Mouse (Mus musculus) embryonic facial prominence, embryonic 12.5 days (tissue): ENCODE results near the gene Gm5475. TPM values are rescaled to one million over a fixed set of nuclear protein-coding genes. Genes with fewer than 3 reads are reported as not detected.

Experiments used
- ATAC-seq: fragments of 200-750 bp; cut with Nextera tagmentation; 2 replicates; pipeline ENCODE4 v1.8.0; 2017; ENCODE audit not compliant: insufficient number of reproducible peaks, insufficient read depth, low FRiP score, low TSS enrichment
- H3K27ac ChIP-seq: fragments of 300-500 bp; sonication (generic); 2 replicates; pipeline ENCODE4 v1.5.1; 2016; ENCODE audit warnings: mild to moderate bottlenecking
- H3K27me3 ChIP-seq: fragments of 300-500 bp; sonication (generic); 2 replicates; pipeline ENCODE4 v1.6.1; 2016; ENCODE audit warnings: mild to moderate bottlenecking, moderate library complexity
- H3K36me3 ChIP-seq: fragments of 300-500 bp; sonication (generic); 2 replicates; pipeline ENCODE4 v1.6.1; 2016; ENCODE audit warnings: mild to moderate bottlenecking
- H3K4me1 ChIP-seq: fragments of 300-500 bp; sonication (generic); 2 replicates; pipeline ENCODE4 v1.6.1; 2016
- H3K4me2 ChIP-seq: fragments of 300-500 bp; sonication (generic); replicated peaks from 2 replicates; pipeline ENCODE4 v1.6.1; 2016; ENCODE audit warnings: mild to moderate bottlenecking, moderate library complexity
- H3K4me3 ChIP-seq: fragments of 300-500 bp; sonication (generic); 2 replicates; pipeline ENCODE4 v1.5.1; 2016; ENCODE audit warnings: mild to moderate bottlenecking
- H3K9ac ChIP-seq: fragments of 300-500 bp; sonication (generic); 2 replicates; pipeline ENCODE4 v1.6.1; 2016; ENCODE audit warnings: mild to moderate bottlenecking, moderate library complexity
- H3K9me3 ChIP-seq: fragments of 300-500 bp; sonication (generic); 2 replicates; pipeline ENCODE4 v1.6.1; 2016; ENCODE audit warnings: mild to moderate bottlenecking, moderate library complexity
- WGBS: fragments of 180-500 bp; shearing (Covaris S2); methylation state at CpG from one replicate; pipeline ENCODE4 v1.1.7; 2016; 5-methylcytosine and 5-hydroxymethylcytosine counted together
- polyA plus RNA-seq: library from polyadenylated mRNA; unstranded; fragments of >200 nt; fragmentation: Nextera tagmentation; extraction: Ambion mirVana; gene quantifications from 2 replicates; pipeline ENCODE4 v1.2.1, GENCODE M21; 2016

Gm5475 gene
- polyA plus RNA-seq, 1 experiment from 2014 or later, result 0.12 TPM

DNA sequence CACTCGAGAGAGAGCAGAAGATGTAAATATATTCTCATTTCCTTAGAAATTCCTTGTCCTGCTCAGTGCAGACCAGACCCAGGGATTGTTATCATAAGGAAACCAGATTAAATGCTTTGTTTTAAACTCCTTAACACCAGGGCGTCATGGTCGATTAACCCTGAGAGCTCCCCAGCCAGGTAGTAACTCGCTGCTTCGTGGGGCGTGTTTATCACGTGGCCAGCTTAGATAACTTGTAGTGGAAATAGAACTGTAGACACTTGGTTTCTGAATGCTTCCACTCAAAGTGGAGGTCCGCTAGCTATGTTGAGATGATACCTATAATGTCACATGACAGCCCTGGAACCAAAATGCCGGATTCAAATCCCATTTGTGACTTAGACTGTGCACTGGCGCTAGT is 48.1 kb downstream of the Gm5475 start:
- Histone ChIP-seq H3K4me3 (peak overlapping the region; percentile 80), H3K9ac (peak overlapping the region; percentile 74; the same call in 1 of the 2 replicates)
- WGBS, result 60% methylated on average over 10 of the region's 10 CpGs

GRCm38 (mm10) chr15:100473926-100474503 is 52.1 kb downstream of the Gm5475 start:
- Histone ChIP-seq H3K27me3 (no peaks in the 10 kb centered on the region), H3K9ac (no peak overlapping the region), H3K27ac (no peak overlapping the region), H3K36me3 (peaks cover 63% of the 10 kb centered on the region), H3K4me1 (peaks cover 11% of the 10 kb centered on the region), H3K4me2 (no peak overlapping the region), H3K9me3 (no peaks in the 10 kb centered on the region), H3K4me3 (no peak overlapping the region)
- 81% methylated on average over 7 of the region's 7 CpGs for WGBS
- no peak for ATAC-seq

More for the DNA sequence above, 48.1 kb downstream of the Gm5475 start:
- Histone ChIP-seq H3K27ac (no peak overlapping the region), H3K4me1 (peaks cover 17% of the 10 kb centered on the region), H3K4me2 (peak overlapping the region; percentile 82), H3K9me3 (no peaks in the 10 kb centered on the region), H3K36me3 (peaks cover 28% of the 10 kb centered on the region), H3K27me3 (no peaks in the 10 kb centered on the region)
- no peak for ATAC-seq

Other genes starting within 250 kb of the Gm5475 start
- 45.0 and 46.8 TPM in 2 replicates for gene Atf1, start 194.3 kb upstream of the Gm5475 start, polyA plus RNA-seq
- gene Tmprss12, start 141.3 kb upstream of the Gm5475 start, polyA plus RNA-seq, result not detected in 2 replicates
- 5.0 and 5.1 TPM in 2 replicates for gene Mettl7a1, start 118.0 kb upstream of the Gm5475 start, polyA plus RNA-seq
- 0.28 and 0.57 TPM in 2 replicates for gene Mettl7a3, start 87.2 kb upstream of the Gm5475 start, polyA plus RNA-seq
- 0.26 TPM in 1 of 2 replicates, not detected in the other for gene Methig1, start 69.0 kb upstream of the Gm5475 start, polyA plus RNA-seq
- not detected in 2 replicates for gene Mettl7a2, start 68.9 kb upstream of the Gm5475 start, polyA plus RNA-seq
- gene Higd1c, start 57.6 kb upstream of the Gm5475 start, polyA plus RNA-seq, result not detected in 2 replicates
- gene Slc11a2, start 2.9 kb downstream of the Gm5475 start, polyA plus RNA-seq, result 22.3 and 23.0 TPM in 2 replicates
- 35.3 and 37.3 TPM in 2 replicates for gene Letmd1, start 46.9 kb downstream of the Gm5475 start, polyA plus RNA-seq
- 32.8 and 34.9 TPM in 2 replicates for gene Csrnp2, start 73.3 kb downstream of the Gm5475 start, polyA plus RNA-seq
- 42.7 and 43.7 TPM in 2 replicates for gene Tfcp2, start 129.9 kb downstream of the Gm5475 start, polyA plus RNA-seq
- 9.0 and 11.3 TPM in 2 replicates for gene Pou6f1, start 177.8 kb downstream of the Gm5475 start, polyA plus RNA-seq
- gene Dazap2, start 193.2 kb downstream of the Gm5475 start, polyA plus RNA-seq, result 124 and 130 TPM in 2 replicates
- 5.9 and 7.2 TPM in 2 replicates for gene Smagp, start 214.8 kb downstream of the Gm5475 start, polyA plus RNA-seq
- gene Bin2, start 247.4 kb downstream of the Gm5475 start, polyA plus RNA-seq, result 2.2 and 2.4 TPM in 2 replicates